Mouse (Mus musculus) brain, embryonic 14.5 days (tissue): ENCODE measurements around the gene Zfhx3.

Source experiments
- CTCF ChIP-seq: fragments of 200-500 bp; IDR thresholded peaks from 2 replicates; pipeline ENCODE4 v1.5.1; 2012; ENCODE audit warnings: inconsistent platforms, mild to moderate bottlenecking, moderate library complexity, borderline replicate concordance; ENCODE audit not compliant: insufficient read depth, insufficient read length; ENCODE audit errors: extremely low read depth
- POLR2A ChIP-seq: fragments of 200-500 bp; IDR thresholded peaks from 2 replicates; pipeline ENCODE4 v1.6.1; 2012; ENCODE audit warnings: mild to moderate bottlenecking, inconsistent platforms, borderline replicate concordance; ENCODE audit not compliant: poor library complexity, insufficient read depth, insufficient read length, severe bottlenecking; ENCODE audit errors: extremely low read depth

GRCm38 (mm10) chr8:108912998-108913397 lies 970.6 kb downstream of the Zfhx3 start:
- TF ChIP-seq CTCF = no peak
- TF ChIP-seq POLR2A = no peak
